Mouse (Mus musculus): ENCODE data around the gene Mfap5. TPM values are rescaled to one million over a fixed set of nuclear protein-coding genes. Genes with fewer than 3 reads are reported as not detected.
A peak's percentile ranks its signal among the peaks of the same experiment; 100 is the strongest.
"Not testable (repeated sequence)": the region's sequence is repeated elsewhere in the genome, so short reads cannot be mapped to it uniquely, and the experiment has no call there.

The Mfap5 gene
- total RNA-seq, 2 experiments from 2014 or later: 0.73 to 1.2 TPM

DNA sequence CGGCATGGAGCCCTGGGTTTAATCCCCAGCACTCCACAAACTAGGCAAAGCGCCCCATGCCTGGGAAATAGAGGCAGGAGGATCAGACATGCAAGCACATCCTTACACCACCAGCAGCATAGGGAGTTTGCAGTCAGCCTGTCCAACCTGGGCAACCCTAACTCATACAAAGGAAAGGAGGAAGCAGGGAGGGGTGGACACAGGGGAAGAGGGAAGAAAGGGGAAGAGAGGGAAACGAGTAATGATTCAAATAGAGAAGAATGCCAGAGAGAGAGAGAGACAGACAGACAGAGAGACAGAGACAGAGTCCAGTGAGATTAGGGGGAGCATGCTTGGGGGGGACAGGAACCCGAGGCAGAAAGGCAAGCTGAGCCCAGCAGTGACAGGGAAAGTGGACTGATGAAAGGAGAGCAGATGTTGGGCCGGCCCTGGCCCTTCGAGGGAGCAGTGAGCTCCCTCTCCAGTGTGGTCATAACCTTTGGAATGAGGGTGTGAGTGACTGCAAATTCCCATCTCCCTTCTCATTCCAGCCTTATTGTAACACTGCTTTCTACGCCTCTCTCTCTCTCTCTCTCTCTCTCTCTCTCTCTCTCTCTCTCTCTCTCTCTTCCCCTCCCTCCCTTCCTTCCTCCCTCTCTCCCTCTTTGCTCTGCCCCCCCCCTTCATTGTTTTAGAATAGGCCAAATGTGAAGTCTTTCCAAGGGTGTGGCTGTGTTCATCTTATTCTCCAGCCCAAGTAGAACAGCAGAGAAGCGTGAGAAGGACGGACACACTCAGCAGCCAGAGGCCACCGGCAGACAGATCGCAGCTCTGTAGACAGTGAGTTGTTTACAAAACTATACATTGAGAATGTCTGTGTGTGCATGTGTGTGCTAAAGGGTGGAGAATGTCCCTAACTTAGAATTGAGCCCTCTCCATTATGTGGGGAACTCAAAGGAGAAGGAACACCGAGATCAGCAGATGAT is 7.6 kb downstream of the Mfap5 start:
- DNase-seq (ENCODE audit: low spot score in 2 of 2): no peak

DNA sequence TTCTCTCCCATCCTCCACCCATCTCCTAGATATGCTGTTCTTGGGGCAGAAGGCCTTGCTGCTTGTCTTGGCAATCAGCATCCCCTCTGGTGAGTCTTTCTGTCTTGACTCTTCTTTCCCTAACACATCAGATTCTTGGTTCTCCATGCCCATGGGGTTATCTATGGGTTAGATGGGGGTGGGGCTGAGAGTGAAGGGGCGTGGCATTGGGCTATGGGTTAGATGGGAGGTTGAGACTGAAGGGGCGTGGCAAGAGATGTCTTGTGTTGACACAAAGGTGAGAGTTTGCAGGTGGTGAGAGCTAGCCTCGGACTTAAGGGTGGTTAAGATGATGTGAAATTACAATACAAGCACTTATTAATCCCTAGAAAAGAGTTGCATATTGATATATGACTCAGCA is 8.7 kb downstream of the Mfap5 start:
- DNase-seq (ENCODE audit: low spot score in 2 of 2): no peak

DNA sequence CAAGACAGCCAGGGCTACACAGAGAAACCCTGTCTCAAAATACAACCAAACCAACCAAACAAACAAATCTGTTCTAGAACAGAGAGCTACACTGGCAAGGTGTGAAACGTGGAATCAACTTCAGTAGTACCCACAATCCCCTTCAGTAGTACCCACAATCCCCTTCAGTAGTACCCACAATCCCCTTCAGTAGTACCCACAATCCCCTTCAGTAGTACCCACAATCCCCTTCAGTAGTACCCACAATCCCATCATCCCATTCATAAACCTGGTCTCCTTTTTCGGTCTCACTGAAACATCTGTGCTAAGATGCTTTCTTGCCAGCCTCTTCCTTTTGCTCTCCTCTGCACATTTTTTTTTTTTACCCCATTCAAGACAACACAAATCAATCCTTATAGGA is 10.1 kb downstream of the Mfap5 start:
- not testable (repeated sequence) for DNase-seq (ENCODE audit: low spot score in 2 of 2)

DNA sequence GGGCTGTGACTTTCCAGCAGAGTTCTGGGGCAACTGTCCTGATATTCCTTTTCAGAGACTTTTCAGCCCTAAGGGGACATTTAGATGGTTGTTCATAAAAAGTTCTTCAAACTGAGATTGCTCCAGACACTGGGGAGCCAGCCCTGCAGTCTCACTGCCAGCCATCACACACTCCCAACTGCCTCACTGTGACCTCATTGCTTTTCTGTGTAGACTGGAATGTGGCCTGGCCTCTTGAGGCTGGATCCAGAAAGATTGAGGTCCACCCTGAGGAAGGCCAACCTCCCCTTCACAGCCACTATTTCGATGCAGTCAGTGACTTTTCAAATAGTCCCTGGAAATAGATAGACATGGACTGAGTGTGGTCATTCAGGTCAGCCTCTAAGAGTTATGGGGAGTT is 12.0 kb downstream of the Mfap5 start:
- no peak for DNase-seq (ENCODE audit: low spot score in 2 of 2)

DNA sequence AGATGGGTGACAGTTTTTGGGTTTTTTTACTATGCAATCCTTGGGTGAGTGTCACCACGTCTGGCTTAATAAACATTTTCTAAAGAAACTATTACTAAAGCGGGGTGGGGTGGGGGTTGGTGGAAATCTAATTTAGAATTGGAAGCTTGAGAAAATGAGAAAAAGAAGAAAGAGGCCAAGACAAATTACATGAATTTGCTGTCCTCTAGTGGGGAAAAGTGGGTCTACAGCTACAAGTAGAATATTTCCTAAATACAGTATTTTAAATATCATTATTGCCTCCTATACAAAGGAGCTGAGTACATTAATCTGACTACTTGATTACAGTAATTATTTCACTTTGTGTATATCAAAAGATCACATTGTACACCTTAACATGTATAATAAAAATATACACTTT is 13.7 kb downstream of the Mfap5 start:
- DNase-seq (ENCODE audit: low spot score in 2 of 2): peak in 1 of 2 experiments; percentile 22

DNA sequence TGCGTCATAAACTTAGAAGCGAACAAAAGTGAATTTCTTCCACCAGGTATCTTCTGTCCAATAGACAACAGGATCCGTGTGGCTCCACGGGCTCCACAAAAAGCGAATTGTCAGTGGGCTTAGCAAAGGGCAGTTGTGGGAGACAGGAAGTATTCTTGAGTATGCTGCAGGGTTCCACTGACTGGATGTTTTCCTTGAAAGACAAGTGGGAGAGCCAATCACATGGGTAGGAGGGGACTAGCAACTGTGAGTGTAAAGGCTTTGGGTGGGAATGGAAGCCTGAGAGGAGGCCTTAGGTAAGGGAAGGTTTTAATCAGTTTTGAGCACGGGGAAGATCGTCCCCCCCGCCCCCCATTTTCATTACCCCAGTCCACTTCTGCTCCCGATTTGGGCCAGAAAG is 16.9 kb downstream of the Mfap5 start:
- peak; percentile 16 to 27 for DNase-seq (ENCODE audit: low spot score in 2 of 2)

DNA sequence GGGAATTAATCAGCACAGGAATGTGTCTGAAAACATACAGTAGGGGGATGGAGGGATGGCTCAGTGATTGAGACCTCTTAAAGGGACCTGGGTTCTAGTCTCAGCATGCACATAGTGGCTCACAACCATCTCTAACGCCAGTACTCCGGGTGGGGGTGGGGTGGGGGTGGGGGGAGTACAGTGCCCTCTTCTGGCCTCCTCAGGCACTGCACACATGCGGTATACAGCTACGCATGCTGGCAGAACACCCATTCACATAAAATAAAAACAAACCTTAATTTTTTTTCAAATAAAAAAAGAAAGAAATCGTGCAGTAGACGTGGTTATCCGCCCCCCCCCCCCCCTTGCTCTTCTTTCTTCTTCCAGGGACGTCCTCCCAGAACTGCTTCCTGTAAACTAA is 17.6 kb downstream of the Mfap5 start:
- DNase-seq (ENCODE audit: low spot score in 2 of 2): no peak

DNA sequence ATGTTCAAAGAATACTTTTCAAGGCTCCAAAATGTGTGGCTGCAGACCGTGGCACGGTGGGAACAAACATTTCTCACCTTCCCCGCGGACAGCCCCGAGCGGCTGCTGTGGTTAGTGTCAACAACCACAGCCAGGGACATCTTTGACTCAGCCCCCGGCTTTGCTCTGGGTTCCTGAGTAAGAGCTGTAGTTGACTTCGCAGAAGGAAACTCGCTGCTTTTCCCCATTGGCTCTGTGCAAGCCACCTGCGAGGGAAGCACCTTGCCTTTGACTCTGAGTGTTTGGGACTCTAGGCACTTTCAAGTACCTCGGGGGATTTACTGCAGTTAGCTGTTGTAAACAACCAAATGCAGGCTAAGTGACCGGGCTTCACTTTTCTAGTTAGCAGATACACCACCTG is 22.0 kb downstream of the Mfap5 start:
- no peak for DNase-seq (ENCODE audit: low spot score in 2 of 2)

DNA sequence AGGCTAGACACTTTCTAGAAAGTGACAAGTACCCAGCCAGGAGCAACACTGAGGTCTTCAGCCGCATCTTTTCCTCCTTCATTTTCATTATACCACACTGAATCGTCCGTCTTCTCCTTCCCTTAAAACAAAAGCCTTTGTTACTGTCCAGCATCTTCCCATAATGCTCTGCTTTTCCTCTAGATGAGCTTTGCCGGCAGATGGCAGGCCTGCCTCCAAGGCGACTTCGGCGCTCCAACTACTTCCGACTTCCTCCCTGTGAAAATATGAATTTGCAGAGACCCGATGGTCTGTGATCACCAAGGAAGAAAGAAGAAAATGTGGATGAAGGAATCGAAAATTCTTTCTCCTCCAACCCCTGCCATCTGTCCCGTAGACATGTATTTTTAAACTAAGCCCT is 22.5 kb downstream of the Mfap5 start:
- no peak for DNase-seq (ENCODE audit: low spot score in 2 of 2)

DNA sequence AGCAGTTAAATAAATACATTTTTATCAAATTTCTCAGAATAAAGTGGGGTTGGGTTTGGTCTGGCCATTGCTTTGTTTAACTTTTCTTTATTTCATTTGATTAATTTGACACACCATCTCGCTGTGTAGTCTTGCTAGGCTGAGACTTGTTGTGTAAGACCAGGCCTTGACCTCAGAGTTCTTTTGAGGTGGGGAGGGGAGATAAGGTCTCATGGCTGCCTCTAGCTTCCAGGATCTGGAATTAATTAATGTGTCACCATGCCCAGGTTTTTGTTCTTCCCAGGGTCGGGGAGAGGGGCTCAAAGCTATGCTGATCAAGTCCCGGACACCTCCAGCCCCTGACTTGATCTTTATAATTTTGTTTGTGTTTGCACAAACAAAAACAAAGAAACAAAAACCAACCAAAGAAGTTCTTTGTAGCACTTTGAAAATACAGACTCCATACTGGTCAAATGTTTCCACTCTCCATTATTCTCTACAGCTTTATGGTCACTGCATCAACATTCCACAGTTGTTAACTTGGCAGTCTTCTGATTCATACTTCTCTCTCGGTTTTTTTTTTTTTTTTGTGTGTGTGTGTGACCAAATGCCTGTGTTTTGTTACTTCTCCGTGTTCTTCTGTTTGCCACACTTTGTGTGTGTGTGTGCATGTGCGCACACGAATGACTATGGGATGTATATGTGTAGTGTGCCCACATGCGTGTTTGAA is 26.0 kb downstream of the Mfap5 start:
- no peak for DNase-seq (ENCODE audit: low spot score in 2 of 2)

DNA sequence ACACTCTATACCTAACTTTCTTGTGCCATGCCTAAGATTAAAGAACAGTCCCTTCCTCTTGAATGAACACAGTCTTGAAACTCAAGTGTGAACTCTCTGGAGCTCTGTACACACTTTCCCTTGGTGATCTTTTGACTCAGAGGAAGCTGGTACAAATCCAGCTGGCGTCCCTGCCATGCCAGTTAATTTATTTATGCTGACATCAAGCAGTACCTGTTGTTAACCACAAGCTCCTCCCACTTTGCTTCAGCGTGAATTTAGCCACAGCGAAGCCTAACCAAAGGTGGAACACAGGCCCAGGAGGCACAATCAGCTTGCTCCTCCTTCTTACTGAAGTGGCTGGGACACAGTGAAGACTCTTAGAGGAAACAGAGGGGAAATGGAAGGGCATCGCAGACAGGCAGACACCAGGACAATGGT is 27.2 kb downstream of the Mfap5 start:
- DNase-seq (ENCODE audit: low spot score in 2 of 2): no peak

DNA sequence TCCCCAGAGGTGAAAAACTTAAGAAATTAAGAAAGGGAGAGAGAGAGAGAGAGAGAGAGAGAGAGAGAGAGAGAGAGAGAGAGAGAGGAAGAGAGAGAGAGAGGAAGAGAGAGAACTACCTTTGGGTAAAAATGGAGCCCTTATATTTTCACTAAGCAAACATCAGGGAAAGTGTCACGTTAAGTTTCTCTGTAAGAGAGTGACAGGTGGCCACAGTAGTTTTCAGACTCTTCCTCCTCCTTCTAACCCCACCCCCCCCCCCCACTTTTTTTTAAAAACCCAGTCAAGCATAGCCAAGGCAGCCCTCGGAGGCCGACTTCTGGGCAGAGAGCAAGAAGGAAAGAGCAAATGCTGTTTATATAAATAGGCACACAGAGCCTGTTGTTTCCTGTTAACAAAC is 28.4 kb downstream of the Mfap5 start:
- no peak for DNase-seq (ENCODE audit: low spot score in 2 of 2)

DNA sequence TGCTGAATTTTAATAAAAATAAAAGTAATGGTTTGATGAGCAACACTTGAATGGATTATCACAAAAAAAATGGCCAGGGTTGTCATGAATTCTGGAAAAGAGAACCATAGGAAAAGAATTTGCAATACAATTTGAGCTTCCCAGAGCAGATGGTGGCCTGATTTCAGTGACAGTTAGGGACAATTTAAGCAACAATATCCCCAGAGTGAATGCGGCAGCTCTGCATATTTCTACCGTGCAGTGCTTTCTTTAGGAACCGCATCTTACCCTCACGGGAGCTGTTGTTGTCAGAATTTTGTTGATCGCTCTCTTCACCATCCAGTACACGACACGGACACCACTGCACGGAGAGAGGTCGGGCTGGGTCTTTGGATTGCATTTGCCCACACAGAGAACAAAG is 33.9 kb downstream of the Mfap5 start:
- DNase-seq (ENCODE audit: low spot score in 2 of 2): no peak

DNA sequence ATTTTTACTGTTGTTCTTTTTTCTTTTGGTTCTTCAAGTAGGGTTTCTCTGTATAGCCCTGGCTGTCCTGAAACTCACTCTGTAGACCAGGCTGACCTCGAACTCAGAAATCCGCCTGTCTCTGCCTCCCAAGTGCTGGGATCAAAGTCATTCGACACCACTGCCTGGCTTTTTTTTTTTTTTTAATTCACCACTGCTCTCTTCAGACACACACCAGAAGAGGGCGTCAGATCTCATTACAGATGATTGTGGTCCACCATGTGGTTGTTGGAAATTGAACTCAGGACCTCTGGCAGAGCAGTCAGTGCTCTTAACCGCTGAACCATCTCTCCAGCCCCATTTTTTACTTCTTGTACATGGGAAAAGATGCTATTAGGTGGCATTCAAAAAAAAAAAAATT is 36.8 kb downstream of the Mfap5 start:
- DNase-seq (ENCODE audit: low spot score in 2 of 2): not testable (repeated sequence)

DNA sequence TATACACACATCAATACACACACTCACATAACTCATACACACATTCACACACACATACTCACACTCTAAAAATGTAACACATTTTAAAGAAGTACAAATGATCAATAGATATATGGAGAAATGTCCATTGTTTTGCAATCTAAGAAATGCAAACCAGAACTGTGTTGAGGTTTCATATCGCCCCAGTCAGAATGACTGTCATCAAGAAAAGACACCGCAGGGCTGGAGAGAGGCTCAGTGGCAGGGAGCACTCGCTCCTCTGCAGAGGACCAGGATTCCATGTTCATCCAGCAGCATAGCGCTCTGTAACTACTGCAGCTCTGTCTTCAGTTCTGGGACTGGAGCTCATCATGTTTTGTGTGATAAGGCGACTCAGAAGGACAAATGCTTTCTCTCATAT is 37.9 kb downstream of the Mfap5 start:
- DNase-seq (ENCODE audit: low spot score in 2 of 2): no peak

DNA sequence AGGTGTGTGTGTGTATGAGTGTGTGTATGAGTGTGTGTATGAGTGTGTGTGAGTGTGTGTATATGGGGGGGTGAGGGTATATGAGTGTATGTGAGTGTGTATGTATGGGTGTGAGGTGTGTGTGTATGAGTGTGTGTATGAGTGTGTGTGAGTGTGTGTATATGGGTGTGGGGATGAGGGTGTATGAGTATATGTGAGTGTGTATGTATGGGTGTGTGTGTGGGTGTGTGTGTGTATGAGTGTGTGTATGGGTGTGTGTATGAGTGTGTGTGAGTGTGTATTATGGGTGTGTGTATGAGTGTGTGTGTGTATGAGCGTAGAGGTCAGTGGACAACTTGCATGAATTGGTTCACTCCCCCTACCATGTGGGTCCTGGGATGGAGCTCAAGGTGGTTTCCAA is 39.0 kb downstream of the Mfap5 start:
- no peak for DNase-seq (ENCODE audit: low spot score in 2 of 2)

DNA sequence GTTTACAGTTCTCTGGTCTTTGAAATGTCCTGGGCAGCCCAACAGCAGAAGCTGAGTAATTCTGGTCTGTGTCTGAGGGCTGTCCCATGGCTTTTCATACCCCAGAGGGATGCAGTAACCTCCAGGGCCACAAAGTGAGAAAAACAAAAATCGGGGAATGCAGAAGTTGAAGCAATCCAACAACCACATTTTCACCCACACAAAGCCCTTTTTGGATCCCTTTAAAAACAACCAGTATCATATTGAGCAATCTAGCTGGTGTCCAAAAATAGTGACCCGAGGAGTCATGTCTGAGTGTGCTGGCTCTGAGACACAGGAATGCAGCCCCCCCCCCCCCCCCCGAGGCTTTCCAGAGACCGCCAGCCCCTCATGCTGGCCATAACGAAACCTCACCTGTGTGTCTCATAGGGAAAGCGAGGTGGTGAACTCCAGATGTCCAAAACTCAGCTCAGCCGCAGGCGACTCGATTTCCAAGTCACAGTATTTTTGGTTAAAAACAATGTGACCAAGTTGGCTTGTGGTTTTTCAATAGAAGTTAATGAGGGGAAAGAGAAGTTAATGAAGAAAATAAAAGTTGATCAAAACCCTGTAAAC is 39.7 kb downstream of the Mfap5 start:
- no peak for DNase-seq (ENCODE audit: low spot score in 2 of 2)

DNA sequence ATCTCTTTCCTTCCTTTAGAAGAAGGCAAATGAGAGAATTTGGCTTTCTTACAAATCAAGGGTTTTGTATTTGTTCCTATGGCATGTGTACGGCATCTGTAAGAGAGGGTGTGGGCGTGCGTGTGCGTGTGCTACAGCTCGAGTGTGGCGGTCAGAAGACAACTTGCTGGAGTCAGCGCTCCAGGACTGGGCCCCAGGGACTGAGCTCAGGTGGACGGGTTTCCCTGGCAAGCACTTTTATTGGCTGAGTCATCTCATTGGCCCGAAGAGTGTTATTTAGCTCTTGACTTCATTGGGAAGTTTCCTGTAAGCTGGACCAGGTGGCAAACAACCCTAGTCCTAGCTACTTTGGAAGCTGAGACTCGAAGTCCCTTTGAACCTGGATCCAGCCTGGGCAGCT is 40.3 kb downstream of the Mfap5 start:
- no peak for DNase-seq (ENCODE audit: low spot score in 2 of 2)

DNA sequence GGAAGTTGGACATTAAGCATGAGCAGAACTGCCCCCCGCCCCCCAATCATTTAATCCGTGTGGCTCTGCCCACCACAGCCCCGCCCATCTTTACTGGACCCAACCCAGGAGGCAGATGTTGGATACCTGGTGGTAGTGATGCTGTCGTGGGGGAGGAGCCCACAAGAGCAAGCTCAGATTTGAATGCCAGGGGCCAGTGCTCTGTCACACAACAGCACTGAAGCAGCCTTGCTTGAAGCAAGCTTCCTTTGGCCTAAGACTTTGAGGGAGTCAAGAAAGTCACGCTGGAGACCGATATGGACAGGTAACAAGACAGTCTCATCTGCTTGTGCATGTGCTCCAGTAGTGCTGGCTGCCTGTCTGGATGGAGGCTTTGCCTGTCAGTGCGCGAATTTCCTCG is 48.0 kb downstream of the Mfap5 start, which contains the start of gene Aicda:
TSS of gene Aicda (plus strand) at position 196 of the 400 bp plus-strand sequence.
- DNase-seq (ENCODE audit: low spot score in 2 of 2): no peak

DNA sequence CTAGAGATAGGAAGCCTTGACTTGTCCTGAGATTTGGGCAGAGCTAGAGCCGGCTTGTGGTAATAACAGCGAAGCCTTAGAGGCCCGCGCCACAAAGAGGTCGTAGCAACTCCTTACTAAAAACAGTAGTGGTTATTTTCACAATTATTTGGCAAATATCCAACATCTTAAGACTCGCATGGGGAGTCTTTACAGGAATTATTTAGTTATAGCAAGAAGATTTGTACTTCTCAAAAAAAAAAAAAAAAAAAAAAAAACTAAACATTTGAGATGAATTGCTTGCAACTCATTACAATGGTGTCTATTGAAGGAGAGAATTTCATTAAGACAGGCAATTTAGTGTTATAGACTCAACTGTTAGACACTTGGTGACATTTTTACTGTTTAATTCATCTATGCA is 48.5 kb downstream of the Mfap5 start:
- no peak for DNase-seq (ENCODE audit: low spot score in 2 of 2)

DNA sequence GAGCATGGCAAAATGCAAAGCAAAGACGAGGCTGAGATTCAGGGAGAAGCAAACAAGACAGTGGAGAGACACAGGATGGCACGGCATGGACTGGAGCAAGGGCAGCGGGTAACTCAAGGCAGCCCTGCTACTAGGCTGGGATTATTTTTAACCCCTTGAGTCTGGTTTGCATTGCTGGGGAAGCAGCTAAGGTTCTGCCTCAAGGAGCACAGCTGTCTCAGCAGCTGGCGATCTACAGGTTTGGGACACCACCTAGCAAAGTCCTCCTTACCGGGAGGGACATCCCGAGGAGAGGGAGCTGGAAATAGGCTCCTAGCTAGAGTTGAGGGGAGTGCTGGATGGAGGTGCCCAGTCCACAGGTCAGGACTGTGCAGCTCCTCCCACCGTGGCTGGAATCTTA is 49.6 kb downstream of the Mfap5 start:
- DNase-seq (ENCODE audit: low spot score in 2 of 2): no peak

DNA sequence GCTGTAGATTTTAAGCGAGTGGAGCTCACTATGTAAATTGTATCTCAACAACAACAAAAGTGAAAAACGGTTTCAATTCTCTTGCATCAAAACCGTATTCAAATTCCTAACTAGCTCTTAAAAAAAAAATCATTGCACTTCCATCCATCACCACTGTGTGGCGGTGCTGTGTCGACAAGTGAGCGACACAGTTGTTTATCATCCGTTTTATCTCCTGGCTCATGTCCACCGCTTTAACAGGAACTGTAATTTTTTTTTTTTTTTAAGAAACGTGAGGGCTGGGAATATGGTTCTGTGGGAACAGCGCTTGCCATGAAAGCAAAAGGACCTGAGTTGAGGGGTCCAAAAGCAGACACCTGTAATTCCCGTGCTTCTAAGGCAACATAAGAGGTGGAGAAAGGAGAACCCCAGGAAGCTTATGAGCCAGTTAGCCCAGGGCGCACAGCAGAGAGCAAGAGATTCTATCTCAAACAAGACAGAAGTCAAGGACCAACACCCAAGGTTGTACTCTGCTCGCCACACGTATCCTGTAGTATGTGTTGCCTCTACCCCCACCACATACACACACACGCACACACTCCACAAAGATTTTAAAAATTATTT is 51.4 kb downstream of the Mfap5 start:
- DNase-seq (ENCODE audit: low spot score in 2 of 2): peak; percentile 79 to 85

Data from layer of hippocampus, postnatal 10 days (tissue).